Mouse (Mus musculus) brain, embryonic 14.5 days (tissue): ENCODE results near the gene Vps37b.

Source experiments
- CTCF ChIP-seq: fragments of 200-500 bp; IDR thresholded peaks from 2 replicates; pipeline ENCODE4 v1.5.1; 2012; ENCODE audit warnings: inconsistent platforms, mild to moderate bottlenecking, moderate library complexity, borderline replicate concordance; ENCODE audit not compliant: insufficient read depth, insufficient read length; ENCODE audit errors: extremely low read depth
- POLR2A ChIP-seq: fragments of 200-500 bp; IDR thresholded peaks from 2 replicates; pipeline ENCODE4 v1.6.1; 2012; ENCODE audit warnings: mild to moderate bottlenecking, inconsistent platforms, borderline replicate concordance; ENCODE audit not compliant: poor library complexity, insufficient read depth, insufficient read length, severe bottlenecking; ENCODE audit errors: extremely low read depth

- TF ChIP-seq CTCF (no peak), POLR2A (no peak)
Measured at GRCm38 (mm10) chr5:123982838-123983237, 49.2 kb downstream of the Vps37b start.
